27 mouse cellular contexts compared by ENCODE assay signal in the genomic region with DNA sequence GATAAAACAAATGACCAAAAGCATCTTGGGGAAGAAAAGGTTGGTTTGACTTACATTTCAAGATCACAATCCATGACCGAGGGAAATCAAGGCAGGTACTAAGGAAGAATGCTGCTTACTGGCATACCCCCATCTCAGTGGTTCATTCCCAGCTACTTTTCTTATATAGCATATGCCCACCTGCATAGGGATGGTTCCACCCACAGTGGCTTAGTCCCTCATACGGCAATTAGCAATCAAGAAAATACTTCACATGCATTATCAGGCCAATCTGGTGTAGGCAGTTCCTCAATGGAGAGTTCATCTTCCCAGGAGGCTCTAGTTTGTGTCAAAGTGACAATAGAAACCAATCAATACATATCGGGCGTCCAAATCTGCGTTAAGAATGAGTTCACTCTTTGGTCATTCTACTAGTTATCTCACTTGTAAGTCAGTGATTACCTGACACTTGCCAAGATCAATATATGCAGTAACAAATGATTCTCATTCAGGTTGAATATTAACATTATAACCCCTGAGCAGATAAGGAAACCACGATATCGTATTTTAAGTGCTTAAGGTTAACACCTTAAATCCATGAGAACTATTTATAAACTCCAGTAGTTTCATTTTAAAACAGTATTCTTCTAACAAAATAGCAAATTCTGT.
"Had no signal": no experiment of that assay in that cellular context is flagged by ENCODE, and none has a peak within 500 bp of the region (broad histone marks: within the 10 kb centered on the region; RNA-seq: fewer than 3 reads in every experiment).

No protein-coding gene starts in this region.

- H3K27me3 ChIP-seq: heart, embryonic 13.5 days; heart, embryonic 15.5 days; hindbrain, embryonic 13.5 days; hindbrain, embryonic 15.5 days; kidney, embryonic 15.5 days; limb, embryonic 13.5 days; limb, embryonic 15.5 days; liver, embryonic 13.5 days; liver, embryonic 15.5 days had no signal

- H3K27ac ChIP-seq: gastrocnemius, adult 2 months; heart, adult 2 months; heart, embryonic 13.5 days; heart, embryonic 15.5 days; hindbrain, embryonic 13.5 days; hindbrain, embryonic 15.5 days; hindbrain, postnatal 0 days; kidney, embryonic 15.5 days; kidney, postnatal 0 days; limb, embryonic 13.5 days; limb, embryonic 15.5 days; liver, embryonic 13.5 days; liver, embryonic 15.5 days had no signal

- H3K9me3 ChIP-seq: heart, embryonic 13.5 days; heart, embryonic 15.5 days; hindbrain, embryonic 13.5 days; hindbrain, embryonic 15.5 days; kidney, embryonic 15.5 days; limb, embryonic 13.5 days; limb, embryonic 15.5 days; liver, embryonic 13.5 days; liver, embryonic 15.5 days had no signal

- H3K9ac ChIP-seq: forebrain, postnatal 0 days; heart, embryonic 13.5 days; heart, embryonic 15.5 days; hindbrain, embryonic 13.5 days; hindbrain, embryonic 15.5 days; kidney, embryonic 15.5 days; limb, embryonic 13.5 days; limb, embryonic 15.5 days; liver, embryonic 13.5 days; liver, embryonic 15.5 days had no signal

- H3K4me3 ChIP-seq: gastrocnemius, adult 2 months; heart, adult 2 months; heart, embryonic 13.5 days; heart, embryonic 15.5 days; hindbrain, embryonic 13.5 days; hindbrain, embryonic 15.5 days; kidney, embryonic 15.5 days; limb, embryonic 13.5 days; limb, embryonic 15.5 days; liver, embryonic 13.5 days; liver, embryonic 15.5 days had no signal

- H3K36me3 ChIP-seq: heart, embryonic 13.5 days; heart, embryonic 15.5 days; hindbrain, embryonic 13.5 days; hindbrain, embryonic 15.5 days; kidney, embryonic 15.5 days; limb, embryonic 13.5 days; limb, embryonic 15.5 days; liver, embryonic 13.5 days; liver, embryonic 15.5 days had no signal

- H3K4me2 ChIP-seq: heart, embryonic 11.5 days; heart, embryonic 13.5 days; heart, embryonic 15.5 days; hindbrain, embryonic 13.5 days; hindbrain, embryonic 15.5 days; kidney, embryonic 15.5 days; limb, embryonic 13.5 days; limb, embryonic 15.5 days; liver, embryonic 11.5 days; liver, embryonic 13.5 days; liver, embryonic 15.5 days had no signal

- DNase-seq: forebrain, postnatal 0 days; gastrocnemius, adult 2 months; gastrocnemius, postnatal 10 days; gastrocnemius, postnatal 25 days; heart, adult 2 months; heart, postnatal 4 days; kidney, adult 11 months; kidney, adult 2 months; kidney, adult 9 months; kidney, postnatal 14 days; kidney, postnatal 36 days; layer of hippocampus, adult 9-11 months; layer of hippocampus, postnatal 36 days; left cerebral cortex, postnatal 4 days; liver, embryonic 13.5 days had no signal

- ATAC-seq: forebrain, postnatal 0 days; hindbrain, postnatal 0 days had no signal

- H3K4me1 ChIP-seq: heart, embryonic 13.5 days; heart, embryonic 15.5 days; hindbrain, embryonic 13.5 days; hindbrain, embryonic 15.5 days; kidney, embryonic 15.5 days; limb, embryonic 13.5 days; limb, embryonic 15.5 days had no signal
